Mouse (Mus musculus) embryonic fibroblast, embryonic 13.5 days (primary cell): ENCODE measurements around the gene Foxn3.

Experiments used
- CTCF ChIP-seq: IDR thresholded peaks from 2 replicates; pipeline ENCODE4 v1.5.1; 2011; ENCODE audit warnings: mild to moderate bottlenecking, control low read depth, low read length, moderate library complexity, borderline replicate concordance; ENCODE audit not compliant: insufficient read depth
- POLR2A ChIP-seq: IDR thresholded peaks from 2 replicates; pipeline ENCODE4 v1.6.1; 2011; ENCODE audit warnings: low read depth, mild to moderate bottlenecking, control low read depth, low read length, moderate library complexity

- TF ChIP-seq POLR2A = no peak
- no peak for TF ChIP-seq CTCF
Observed at GRCm38 (mm10) chr12:99352136-99352535, 211.2 kb downstream of the Foxn3 start.
